Mouse (Mus musculus): Measurements from ENCODE around the gene Lurap1.

DNA sequence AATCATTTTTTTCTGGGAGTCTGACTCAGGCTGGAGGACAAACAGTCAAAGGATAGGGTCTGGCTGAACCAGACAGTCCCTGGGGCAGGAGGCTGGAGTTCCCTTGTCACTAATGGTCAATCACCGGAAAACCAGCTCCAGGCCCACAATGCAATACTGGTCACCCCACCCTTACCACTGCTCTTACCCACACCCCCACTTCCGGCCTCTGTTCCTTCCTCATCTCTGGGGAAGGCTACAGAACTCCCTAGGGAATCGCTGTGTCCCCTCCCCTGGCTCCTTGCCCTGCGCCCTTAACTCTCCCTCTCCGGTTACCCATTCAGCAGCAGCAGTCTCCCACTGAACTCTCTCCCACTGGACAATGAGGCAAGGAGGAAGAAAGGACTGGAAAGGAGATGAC lies 26.0 kb upstream of the Lurap1 start:
- TF ChIP-seq CTCF (IDR thresholded peaks at IDR 0.05; ENCODE audit: low read depth) (no peak), EP300 (IDR thresholded peaks at IDR 0.05; ENCODE audit: low read depth) (no peak)
